Mouse (Mus musculus) midbrain, embryonic 11.5 days (tissue): ENCODE data around the gene Mosmo. TPM values are rescaled to one million over a fixed set of nuclear protein-coding genes. Genes with fewer than 3 reads are reported as not detected.
"Not testable (repeated sequence)": the region's sequence is repeated elsewhere in the genome, so short reads cannot be mapped to it uniquely, and the experiment has no call there.

Experiments
- ATAC-seq: fragments of 200-750 bp; cut with Nextera tagmentation; 2 replicates; pipeline ENCODE4 v1.8.0; 2017; ENCODE audit warnings: moderate TSS enrichment, moderate library complexity; ENCODE audit not compliant: low FRiP score
- DNase-seq: peaks from one replicate; pipeline ENCODE4 v3.0.0; 2015; ENCODE audit warnings: low spot score; ENCODE audit errors: missing footprints
- H3K27ac ChIP-seq: fragments of 300-500 bp; sonication (generic); 2 replicates; pipeline ENCODE4 v1.5.1; 2014; ENCODE audit warnings: low read depth, low read length
- H3K27me3 ChIP-seq: fragments of 300-500 bp; sonication (generic); 2 replicates; pipeline ENCODE4 v1.6.1; 2014; ENCODE audit warnings: mild to moderate bottlenecking, low read length, moderate library complexity, mixed read lengths; ENCODE audit not compliant: control insufficient read depth, insufficient read depth
- H3K36me3 ChIP-seq: fragments of 300-500 bp; sonication (generic); 2 replicates; pipeline ENCODE4 v1.6.1; 2014; ENCODE audit warnings: mild to moderate bottlenecking, low read length, moderate library complexity, mixed read lengths; ENCODE audit not compliant: control insufficient read depth, insufficient read depth
- H3K4me1 ChIP-seq: fragments of 300-500 bp; sonication (generic); 2 replicates; pipeline ENCODE4 v1.6.1; 2014; ENCODE audit warnings: low read length; ENCODE audit not compliant: control insufficient read depth, insufficient read depth
- H3K4me2 ChIP-seq: fragments of 300-500 bp; sonication (generic); 2 replicates; pipeline ENCODE4 v1.6.1; 2014; ENCODE audit warnings: mild to moderate bottlenecking, moderate library complexity
- H3K4me3 ChIP-seq: fragments of 300-500 bp; sonication (generic); 2 replicates; pipeline ENCODE4 v1.5.1; 2014; ENCODE audit warnings: low read depth, low read length
- H3K9ac ChIP-seq: fragments of 300-500 bp; sonication (generic); 2 replicates; pipeline ENCODE4 v1.6.1; 2014; ENCODE audit warnings: low read length
- H3K9me3 ChIP-seq: fragments of 300-500 bp; sonication (generic); 2 replicates; pipeline ENCODE4 v1.6.1; 2016; ENCODE audit warnings: low read length; ENCODE audit not compliant: control insufficient read depth
- WGBS: fragments of 180-500 bp; shearing (Covaris S2); extraction: QIAGEN DNeasy Blood & Tissue Kit; methylation state at CpG from one replicate; pipeline ENCODE4 v1.1.7; 2014; 5-methylcytosine and 5-hydroxymethylcytosine counted together
- polyA plus RNA-seq: library from polyadenylated mRNA; unstranded; fragments of >200 nt; fragmentation: Nextera tagmentation; extraction: Ambion mirVana; gene quantifications from 2 replicates; pipeline ENCODE4 v1.2.1, GENCODE M21; 2014

Mosmo gene
- polyA plus RNA-seq, 1 experiment from 2014 or later = 15.0 TPM

DNA sequence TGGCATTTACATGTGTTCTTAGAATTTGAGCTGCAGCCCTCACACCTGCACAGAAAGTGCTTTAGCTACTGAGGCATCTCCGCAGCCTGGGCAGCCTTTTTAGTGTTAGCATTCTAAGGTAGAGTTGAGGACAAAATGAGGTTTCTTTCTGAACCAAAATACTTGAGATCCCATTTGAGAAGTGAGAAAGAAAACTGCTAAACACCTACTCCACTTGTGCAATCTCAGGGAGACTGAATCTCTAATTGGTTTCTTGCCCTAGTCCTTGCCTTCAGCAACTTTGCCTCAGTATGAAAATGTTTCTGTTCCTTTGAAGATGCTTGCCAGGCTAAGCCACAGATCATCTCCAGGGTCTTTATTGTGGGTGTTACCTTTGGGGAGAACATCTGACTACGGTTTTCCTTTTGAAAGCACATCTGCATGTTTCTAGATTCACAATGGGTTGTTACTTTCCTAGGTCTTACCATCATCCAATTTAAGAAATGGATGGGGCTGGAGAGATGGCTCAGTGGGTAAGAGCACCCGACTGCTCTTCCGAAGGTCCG lies 16.5 kb downstream of the Mosmo start:
- no peak overlapping the region for H3K4me2 ChIP-seq
- H3K4me3 ChIP-seq = no peak overlapping the region
- no peaks in the 10 kb centered on the region for H3K9me3 ChIP-seq
- H3K27me3 ChIP-seq = no peaks in the 10 kb centered on the region
- H3K27ac ChIP-seq = no peak overlapping the region
- 0 out of 2 replicates have a peak, but pooled peaks cover 2% of the 10 kb centered on the region for H3K36me3 ChIP-seq
- ATAC-seq (no peak), DNase-seq (no peak)
- 96% methylated on average over 5 of the region's 5 CpGs for WGBS
- H3K9ac ChIP-seq = no peak overlapping the region
- H3K4me1 ChIP-seq = no peaks in the 10 kb centered on the region

DNA sequence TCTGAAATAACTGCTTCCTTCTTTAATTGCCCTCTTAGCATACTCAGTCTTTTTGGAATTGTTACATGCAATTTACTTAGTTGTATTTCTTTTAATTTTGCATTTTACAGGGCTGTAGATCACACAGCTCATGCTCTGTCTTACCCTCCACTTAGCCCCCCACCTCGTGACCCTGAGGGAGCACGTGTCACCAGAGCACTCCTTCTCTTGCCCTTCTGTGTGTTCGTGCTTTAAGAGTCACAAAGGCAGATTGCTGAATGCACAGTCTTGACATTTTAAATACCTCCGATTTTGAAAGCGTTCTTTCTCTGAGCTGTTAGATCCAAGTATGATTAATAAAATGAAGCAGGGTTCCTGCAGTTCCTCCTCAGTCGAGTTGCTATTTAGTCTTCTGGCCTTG lies 17.8 kb downstream of the Mosmo start:
- Histone ChIP-seq H3K4me1 (no peaks in the 10 kb centered on the region), H3K36me3 (0 out of 2 replicates have a peak, but pooled peaks cover 2% of the 10 kb centered on the region), H3K27ac (no peak overlapping the region), H3K27me3 (no peaks in the 10 kb centered on the region), H3K9me3 (no peaks in the 10 kb centered on the region), H3K4me3 (no peak overlapping the region), H3K9ac (no peak overlapping the region), H3K4me2 (no peak overlapping the region)
- DNase-seq = no peak
- ATAC-seq = no peak
- WGBS = 36% methylated on average over 6 of the region's 6 CpGs

DNA sequence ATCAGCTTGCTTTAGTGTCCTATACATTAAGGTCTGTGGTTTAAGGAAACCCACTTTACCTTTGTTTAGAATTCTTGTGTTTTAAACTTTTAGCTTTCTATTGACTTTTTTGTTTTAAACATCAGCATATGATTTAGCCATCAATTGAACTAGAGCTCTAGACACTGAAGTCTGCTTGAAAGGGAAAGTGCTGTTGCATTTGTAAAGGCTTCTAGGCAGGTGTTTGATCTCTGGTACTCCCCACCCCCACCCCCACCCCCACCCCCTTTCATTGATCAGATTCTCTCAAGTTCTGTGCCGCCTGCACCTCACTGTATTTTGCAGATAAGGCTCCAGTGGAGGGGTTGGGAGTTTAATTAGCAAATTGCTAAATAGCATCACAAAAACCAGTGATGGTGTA lies 18.2 kb downstream of the Mosmo start:
- H3K9me3 ChIP-seq = no peaks in the 10 kb centered on the region
- no peak overlapping the region for H3K27ac ChIP-seq
- H3K27me3 ChIP-seq = no peaks in the 10 kb centered on the region
- H3K36me3 ChIP-seq = 0 out of 2 replicates have a peak, but pooled peaks cover 2% of the 10 kb centered on the region
- no peak overlapping the region for H3K4me2 ChIP-seq
- ATAC-seq (no peak), DNase-seq (no peak)
- H3K4me3 ChIP-seq = no peak overlapping the region
- 50% methylated on average over 1 of the region's 1 CpGs for WGBS
- H3K9ac ChIP-seq = no peak overlapping the region
- H3K4me1 ChIP-seq = no peaks in the 10 kb centered on the region

DNA sequence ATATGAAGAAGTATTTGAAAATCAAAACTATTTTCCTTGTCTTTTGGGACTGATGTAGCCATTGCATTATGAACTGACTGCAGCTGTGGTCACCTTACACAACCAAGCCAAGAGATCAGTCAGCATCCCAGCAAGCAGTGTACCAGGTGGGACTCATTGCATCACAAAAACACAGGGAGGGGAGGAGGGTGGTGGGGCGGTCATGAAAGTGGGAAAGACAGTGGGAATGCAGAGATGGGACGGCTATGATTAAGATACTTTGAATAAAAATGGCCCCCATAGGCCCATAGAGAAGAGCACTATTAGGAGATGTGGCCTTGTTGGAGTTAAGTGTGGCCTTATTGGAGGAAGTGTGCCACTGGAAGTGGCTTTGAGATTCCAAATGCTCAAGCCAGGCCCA lies 18.9 kb downstream of the Mosmo start:
- Histone ChIP-seq H3K9me3 (no peaks in the 10 kb centered on the region), H3K9ac (no peak overlapping the region), H3K27ac (no peak overlapping the region), H3K4me2 (no peak overlapping the region), H3K4me3 (no peak overlapping the region), H3K36me3 (0 out of 2 replicates have a peak, but pooled peaks cover 2% of the 10 kb centered on the region), H3K4me1 (no peaks in the 10 kb centered on the region), H3K27me3 (no peaks in the 10 kb centered on the region)
- no peak for DNase-seq
- 86% methylated on average over 2 of the region's 2 CpGs for WGBS
- no peak for ATAC-seq

DNA sequence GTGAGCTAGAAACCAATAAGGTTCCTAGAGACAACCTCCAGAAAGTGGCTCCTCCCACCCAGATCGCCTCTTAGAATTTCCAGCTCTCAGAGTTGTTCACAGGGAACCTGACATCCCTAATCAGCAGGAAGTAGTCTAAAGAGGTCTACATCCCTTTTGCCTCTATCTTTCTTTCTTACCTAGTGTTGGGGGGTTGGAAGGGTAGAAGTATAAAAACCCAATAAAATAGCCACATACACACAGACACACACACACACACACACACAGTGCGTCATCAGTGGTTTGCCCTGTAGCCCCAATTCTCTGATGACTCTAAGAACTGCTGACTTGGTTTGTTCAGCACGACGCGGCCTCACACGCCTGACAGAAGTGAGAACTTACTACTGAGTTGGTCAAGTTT lies 22.2 kb downstream of the Mosmo start:
- 93% methylated on average over 6 of the region's 6 CpGs for WGBS
- no peaks in the 10 kb centered on the region for H3K27me3 ChIP-seq
- DNase-seq (no peak), ATAC-seq (no peak)
- H3K4me1 ChIP-seq = no peaks in the 10 kb centered on the region
- no peak overlapping the region for H3K27ac ChIP-seq
- H3K4me2 ChIP-seq = no peak overlapping the region
- H3K36me3 ChIP-seq = no peaks in the 10 kb centered on the region
- no peak overlapping the region for H3K4me3 ChIP-seq
- no peaks in the 10 kb centered on the region for H3K9me3 ChIP-seq
- no peak overlapping the region for H3K9ac ChIP-seq

DNA sequence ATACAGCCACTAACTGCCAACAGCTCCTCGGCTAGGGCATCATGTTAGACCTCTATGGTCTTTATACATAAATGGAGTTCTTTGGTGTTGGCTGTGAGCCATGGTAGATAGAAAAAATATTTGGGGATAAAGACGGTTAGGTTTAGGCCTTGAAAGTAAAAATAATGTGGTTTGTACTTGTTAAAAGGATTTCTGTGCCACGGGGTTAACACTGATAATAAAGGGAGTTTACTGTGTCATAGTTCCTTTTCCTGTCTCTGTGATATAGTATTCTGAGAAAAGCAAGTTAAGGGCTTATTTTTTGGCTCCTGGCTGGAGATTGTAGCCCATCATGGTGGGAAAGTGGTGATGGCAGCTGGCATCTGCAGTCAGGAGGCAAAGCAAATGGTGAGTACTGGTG lies 26.5 kb downstream of the Mosmo start:
- H3K36me3 ChIP-seq = no peaks in the 10 kb centered on the region
- 94% methylated on average over 3 of the region's 3 CpGs for WGBS
- no peak overlapping the region for H3K4me3 ChIP-seq
- no peaks in the 10 kb centered on the region for H3K9me3 ChIP-seq
- H3K27me3 ChIP-seq = no peaks in the 10 kb centered on the region
- DNase-seq (no peak), ATAC-seq (no peak)
- H3K4me2 ChIP-seq = no peak overlapping the region
- no peak overlapping the region for H3K9ac ChIP-seq
- no peaks in the 10 kb centered on the region for H3K4me1 ChIP-seq
- no peak overlapping the region for H3K27ac ChIP-seq

DNA sequence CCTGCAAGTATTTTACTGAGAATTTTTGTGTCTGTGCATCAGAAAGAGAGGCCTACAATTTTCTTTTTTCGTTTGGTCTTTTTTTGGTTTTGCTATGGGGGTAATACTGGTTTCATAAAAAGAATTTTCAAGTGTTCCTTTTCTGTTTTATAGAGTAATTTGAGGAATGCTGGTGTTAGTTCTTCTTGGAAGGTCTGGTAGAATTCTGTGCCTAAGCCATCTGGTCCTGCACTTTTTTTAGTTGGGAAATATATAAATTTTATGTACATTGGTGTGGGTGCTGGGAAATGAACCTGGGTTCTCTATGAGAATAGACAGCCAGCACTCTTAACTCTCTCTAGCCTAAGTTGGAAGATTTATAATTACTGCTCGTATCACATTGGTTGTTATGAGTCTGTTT lies 34.7 kb downstream of the Mosmo start:
- no peaks in the 10 kb centered on the region for H3K27me3 ChIP-seq
- H3K27ac ChIP-seq = no peak overlapping the region
- 94% methylated on average over 2 of the region's 2 CpGs for WGBS
- H3K36me3 ChIP-seq = no peaks in the 10 kb centered on the region
- H3K9ac ChIP-seq = no peak overlapping the region
- no peak overlapping the region for H3K4me2 ChIP-seq
- no peak overlapping the region for H3K4me3 ChIP-seq
- H3K4me1 ChIP-seq = no peaks in the 10 kb centered on the region
- no peak for DNase-seq
- H3K9me3 ChIP-seq = no peaks in the 10 kb centered on the region
- no peak for ATAC-seq

DNA sequence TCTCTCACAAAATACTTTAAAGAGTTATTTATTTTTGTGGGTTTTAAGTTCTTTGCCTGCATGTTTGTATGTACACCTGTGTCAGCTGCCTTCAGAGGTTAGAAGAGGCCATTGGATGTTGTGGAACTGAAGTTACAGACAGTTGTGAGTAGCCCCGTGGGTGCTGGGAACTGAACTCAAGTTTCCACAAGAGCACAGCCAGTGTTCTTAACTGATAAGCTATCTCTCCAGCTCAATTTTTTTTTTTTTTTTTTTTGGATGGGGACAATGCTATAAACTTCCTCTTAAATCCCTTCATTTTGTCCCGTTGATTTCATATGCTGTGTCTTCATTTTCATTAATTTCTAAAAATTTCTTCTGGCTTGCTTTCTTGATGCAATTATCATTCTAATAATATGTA lies 35.8 kb downstream of the Mosmo start:
- H3K4me3 ChIP-seq = no peak overlapping the region
- no peak overlapping the region for H3K9ac ChIP-seq
- no peaks in the 10 kb centered on the region for H3K36me3 ChIP-seq
- 87% methylated on average over 2 of the region's 2 CpGs for WGBS
- H3K27ac ChIP-seq = no peak overlapping the region
- no peaks in the 10 kb centered on the region for H3K4me1 ChIP-seq
- DNase-seq = no peak
- H3K9me3 ChIP-seq = no peaks in the 10 kb centered on the region
- H3K27me3 ChIP-seq = no peaks in the 10 kb centered on the region
- H3K4me2 ChIP-seq = no peak overlapping the region
- no peak for ATAC-seq

DNA sequence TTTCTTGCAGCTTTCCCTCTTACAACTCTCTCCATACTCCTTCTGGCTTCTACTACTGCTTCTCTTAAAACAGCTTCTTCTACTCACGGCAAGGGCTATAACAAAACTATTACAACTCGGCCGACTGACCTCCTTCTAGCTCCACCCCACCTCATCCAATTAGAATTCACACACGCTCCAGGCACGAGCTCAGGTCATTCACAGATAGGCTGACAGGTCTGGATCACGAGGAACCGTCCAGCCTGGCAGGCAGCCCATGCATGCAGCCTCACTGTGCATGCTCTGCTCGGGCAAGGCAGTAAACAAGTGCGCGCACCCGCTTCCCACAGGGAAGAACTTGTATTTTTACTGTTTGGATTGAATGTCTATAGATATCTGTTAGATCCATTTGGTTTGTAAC lies 36.5 kb downstream of the Mosmo start:
- not testable (repeated sequence) for H3K9ac ChIP-seq, DNase-seq, H3K4me1 ChIP-seq, H3K27me3 ChIP-seq, H3K36me3 ChIP-seq, H3K27ac ChIP-seq, H3K4me3 ChIP-seq, H3K4me2 ChIP-seq, H3K9me3 ChIP-seq, ATAC-seq
- 94% methylated on average over 11 of the region's 11 CpGs for WGBS

DNA sequence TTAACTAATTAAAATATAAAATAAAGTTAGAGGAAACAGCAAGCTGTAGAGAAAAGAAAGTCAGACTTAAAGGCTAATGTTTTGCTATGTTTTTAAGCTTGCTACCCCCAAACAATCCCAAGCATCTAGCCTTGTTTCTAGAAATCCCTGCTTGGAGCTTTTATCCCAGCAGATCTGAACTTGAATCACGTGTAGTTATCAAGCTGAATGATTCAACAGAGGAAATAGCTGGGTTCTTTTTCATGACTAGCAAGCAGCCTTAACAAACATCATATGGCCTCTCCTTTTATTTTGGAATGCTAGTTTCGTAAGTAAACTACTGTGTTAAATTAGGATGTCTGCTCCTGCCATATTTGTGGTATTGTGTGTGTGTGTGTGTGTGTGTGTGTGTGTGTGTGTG lies 39.8 kb downstream of the Mosmo start:
- ATAC-seq (no peak), DNase-seq (no peak)
- Histone ChIP-seq H3K9ac (no peak overlapping the region), H3K4me3 (no peak overlapping the region), H3K27ac (no peak overlapping the region), H3K36me3 (no peaks in the 10 kb centered on the region), H3K27me3 (no peaks in the 10 kb centered on the region), H3K4me2 (no peak overlapping the region), H3K9me3 (no peaks in the 10 kb centered on the region), H3K4me1 (no peaks in the 10 kb centered on the region)
- 84% methylated on average over 2 of the region's 2 CpGs for WGBS
